Mouse (Mus musculus): Measurements from ENCODE around the gene Pde4b.

GRCm38 (mm10) chr4:102353641-102354403 is 266.5 kb downstream of the Pde4b start:
- TF ChIP-seq CTCF (IDR thresholded peaks at IDR 0.05; ENCODE audit: low read depth, low read length) (no peak), POLR2A (IDR thresholded peaks at IDR 0.05; ENCODE audit: borderline replicate concordance, low read depth, low read length) (no peak)

Data from bone marrow macrophage, adult 2 months (primary cell).